8 mouse cellular contexts compared by ENCODE assay signal in genomic region chr9:114844017-114844662, GRCm38 (mm10). TPM values are rescaled to one million over a fixed set of nuclear protein-coding genes. Genes with fewer than 3 reads are reported as not detected.
DNase-seq lines count a peak whose midpoint lies in the region; ATAC-seq and TF ChIP-seq lines count a peak whose summit lies in the region.

Cmtm8 (minus strand) TSS chr9:114844156.

- peak; percentile 51 for DNase-seq in CD4-positive, CD25-positive, alpha-beta regulatory T cell, adult 2 months (ENCODE audit: low read depth, low spot score)
- DNase-seq in adrenal gland, postnatal 4 days (ENCODE audit: low spot score in 2 of 2), result peak; percentile 11 to 37
- peak; percentile 75 for DNase-seq in kidney, postnatal 0 days (ENCODE audit: low spot score)
- DNase-seq in lung, adult 18-20 months, result peak; percentile 92 to 94

- WGBS in heart, embryonic 14.5 days, result under 1% methylated on average over 39 of the region's 43 CpGs
- WGBS in kidney, postnatal 0 days, result under 1% methylated on average over 37 of the region's 43 CpGs
- under 1% methylated on average over 41 of the region's 43 CpGs for WGBS in neural tube, embryonic 12.5 days

- H3K4me2 ChIP-seq in heart, embryonic 14.5 days (ENCODE audit: low read length), result peak within 1 kb of the TSS; percentile 85
- peak within 1 kb of the TSS; percentile 98 for H3K4me2 ChIP-seq in kidney, postnatal 0 days (ENCODE audit: low read length)
- peak within 1 kb of the TSS; percentile 96 for H3K4me2 ChIP-seq in neural tube, embryonic 12.5 days (replicated peaks)

- peak within 1 kb of the TSS; percentile 57 for H3K4me3 ChIP-seq in embryonic fibroblast, embryonic 13.5 days (ENCODE audit: insufficient read depth, low read length)
- peak within 1 kb of the TSS; percentile 63 to 69 for H3K4me3 ChIP-seq in heart, embryonic 14.5 days (ENCODE audit: control insufficient read depth in 1 of 2, insufficient read depth in 1 of 2, low read depth in 1 of 2, low read length in 2 of 2)
- peak within 1 kb of the TSS; percentile 75 for H3K4me3 ChIP-seq in kidney, postnatal 0 days (replicated peaks; ENCODE audit: low read depth, low read length)
- peak within 1 kb of the TSS; percentile 48 for H3K4me3 ChIP-seq in neural tube, embryonic 12.5 days
- peak within 1 kb of the TSS; percentile 86 for H3K4me3 ChIP-seq in testis, adult 2 months (ENCODE audit: control insufficient read depth, low read depth, low read length)

- no peaks in the 10 kb centered on the region for H3K36me3 ChIP-seq in heart, embryonic 14.5 days (ENCODE audit: control insufficient read depth, insufficient read depth, low read length)
- H3K36me3 ChIP-seq in kidney, postnatal 0 days (ENCODE audit: insufficient read depth, low read length), result no peaks in the 10 kb centered on the region
- H3K36me3 ChIP-seq in neural tube, embryonic 12.5 days, result no peaks in the 10 kb centered on the region
- H3K36me3 ChIP-seq in testis, adult 2 months (ENCODE audit: control insufficient read depth, insufficient read depth, low read length), result no peaks in the 10 kb centered on the region

- no peaks in the 10 kb centered on the region for H3K9me3 ChIP-seq in heart, embryonic 14.5 days (ENCODE audit: control insufficient read depth, low read length)
- no peaks in the 10 kb centered on the region for H3K9me3 ChIP-seq in kidney, postnatal 0 days (replicated peaks; ENCODE audit: low read length)
- H3K9me3 ChIP-seq in neural tube, embryonic 12.5 days, result no peaks in the 10 kb centered on the region

- H3K27ac ChIP-seq in embryonic fibroblast, embryonic 13.5 days (ENCODE audit: insufficient read depth, low read length), result no peak within 1 kb of the TSS
- H3K27ac ChIP-seq in heart, embryonic 14.5 days (replicated peaks in 1 of 2; ENCODE audit: control insufficient read depth in 1 of 2, insufficient read depth in 1 of 2, low read depth in 2 of 2, low read length in 2 of 2), result peak within 1 kb of the TSS in 1 of 2 experiments; percentile 44; a peak in 1 of 4 replicates
- peak within 1 kb of the TSS; percentile 90 for H3K27ac ChIP-seq in kidney, postnatal 0 days
- H3K27ac ChIP-seq in neural tube, embryonic 12.5 days, result no peak within 1 kb of the TSS
- H3K27ac ChIP-seq in testis, adult 2 months (ENCODE audit: control insufficient read depth, insufficient read depth, low read depth, low read length), result no peak within 1 kb of the TSS

- no peaks in the 10 kb centered on the region for H3K4me1 ChIP-seq in embryonic fibroblast, embryonic 13.5 days (ENCODE audit: control insufficient read depth, insufficient read depth, low read length)
- H3K4me1 ChIP-seq in heart, embryonic 14.5 days (ENCODE audit: control insufficient read depth in 2 of 2, insufficient read depth in 2 of 2, low read length in 2 of 2), result peaks cover 0 to 6% of the 10 kb centered on the region in 2 experiments; a peak in 2 of 4 replicates
- 0 out of 2 replicates have a peak, but pooled peaks cover 6% of the 10 kb centered on the region for H3K4me1 ChIP-seq in kidney, postnatal 0 days (replicated peaks; ENCODE audit: insufficient read depth, low read length)
- H3K4me1 ChIP-seq in neural tube, embryonic 12.5 days, result peaks cover 15% of the 10 kb centered on the region
- H3K4me1 ChIP-seq in testis, adult 2 months (ENCODE audit: control insufficient read depth, insufficient read depth, low read length), result peaks cover 15% of the 10 kb centered on the region

- no peaks in the 10 kb centered on the region for H3K27me3 ChIP-seq in heart, embryonic 14.5 days (ENCODE audit: control insufficient read depth, insufficient read depth, low read length)
- H3K27me3 ChIP-seq in kidney, postnatal 0 days (ENCODE audit: insufficient read depth, low read length), result no peaks in the 10 kb centered on the region
- peaks cover 23% of the 10 kb centered on the region for H3K27me3 ChIP-seq in neural tube, embryonic 12.5 days (replicated peaks)
- H3K27me3 ChIP-seq in testis, adult 2 months (ENCODE audit: control insufficient read depth, insufficient read depth, low read length), result peaks cover 2% of the 10 kb centered on the region; the same call in 1 of the 2 replicates

- H3K9ac ChIP-seq in heart, embryonic 14.5 days (ENCODE audit: low read length), result peak within 1 kb of the TSS; percentile 72
- H3K9ac ChIP-seq in kidney, postnatal 0 days (ENCODE audit: low read depth, low read length), result peak within 1 kb of the TSS; percentile 81
- peak within 1 kb of the TSS; percentile 54 for H3K9ac ChIP-seq in neural tube, embryonic 12.5 days

- TF ChIP-seq CTCF in embryonic fibroblast, embryonic 13.5 days (IDR thresholded peaks at IDR 0.05; ENCODE audit: borderline replicate concordance, insufficient read depth, low read length), result 0 out of 2 replicates have a peak, but pooled peaks have one; percentile 10
- TF ChIP-seq CTCF in kidney, postnatal 0 days (IDR thresholded peaks at IDR 0.05; ENCODE audit: low read depth), result peak; percentile 48
- no peak for TF ChIP-seq CTCF in testis, adult 2 months (IDR thresholded peaks at IDR 0.05; ENCODE audit: control insufficient read depth, insufficient read depth, insufficient replicate concordance, low read depth, low read length)

- ATAC-seq in heart, embryonic 14.5 days (ENCODE audit: insufficient number of reproducible peaks, insufficient read depth, low FRiP score, low read depth), result peak; percentile 88
- ATAC-seq in kidney, postnatal 0 days (replicated peaks; ENCODE audit: low FRiP score, low read depth), result peak; percentile 92
- ATAC-seq in neural tube, embryonic 12.5 days (ENCODE audit: low FRiP score, low read depth), result peak; percentile 87

- TF ChIP-seq POLR2A in embryonic fibroblast, embryonic 13.5 days (IDR thresholded peaks at IDR 0.05; ENCODE audit: low read depth, low read length), result no peak; the same call in 1 of the 2 replicates
- TF ChIP-seq POLR2A in testis, adult 2 months (IDR thresholded peaks at IDR 0.05; ENCODE audit: control insufficient read depth, low read depth, low read length), result no peak

RNA-seq across cellular contexts. Expression of gene Cmtm8, which starts in this region (rescaled TPM):
- total RNA-seq in adrenal gland, postnatal 4 days (2021), result 10 to 100 TPM; 11.5 to 12.9 TPM
- 1.3 and 1.8 TPM in 2 replicates for polyA plus RNA-seq in embryonic fibroblast, embryonic 13.5 days (2011; ENCODE audit: insufficient read length, low read depth, missing spikeins)
- polyA plus RNA-seq in heart, embryonic 14.5 days (2014; fragmentation: Nextera tagmentation; extraction: Ambion mirVana), result 14.9 and 15.1 TPM in 2 replicates
- polyA plus RNA-seq in kidney, postnatal 0 days (2015; fragmentation: Nextera tagmentation; extraction: Ambion mirVana), result 50.7 and 54.6 TPM in 2 replicates
- 17.7 and 21.3 TPM in 2 replicates for polyA plus RNA-seq in neural tube, embryonic 12.5 days (2016; fragmentation: Nextera tagmentation; extraction: Ambion mirVana)
- 1.7 and 2.1 TPM in 2 replicates for polyA plus RNA-seq in testis, adult 2 months (2012; rRNA removed)

Comparison
In these comparisons a context has a peak if more than half of its experiments do, and no peak if none do; other contexts are left out.
1. DNase-seq: peak in every context shown above with its lines; median percentile 93 in lung, adult 18-20 months; 75 in kidney, postnatal 0 days; 51 in CD4-positive, CD25-positive, alpha-beta regulatory T cell, adult 2 months; 24 in adrenal gland, postnatal 4 days.